Mouse (Mus musculus): ENCODE results near the gene Zbtb17.

- TF ChIP-seq CTCF (IDR thresholded peaks at IDR 0.05; ENCODE audit: insufficient read depth, low read depth, low read length) (no peak), POLR2A (IDR thresholded peaks at IDR 0.05; ENCODE audit: insufficient read depth, low read depth, low read length) (no peak)
Observed at GRCm38 (mm10) chr4:141456193-141456938, 11.9 kb downstream of the Zbtb17 start.

Measured in olfactory bulb, adult 2 months (tissue).